Mouse (Mus musculus) hindbrain, embryonic 13.5 days (tissue): Measurements from ENCODE around the gene Llgl2. TPM values are rescaled to one million over a fixed set of nuclear protein-coding genes. Genes with fewer than 3 reads are reported as not detected.

ENCODE experiments used
- ATAC-seq: fragments of 200-750 bp; cut with Nextera tagmentation; 2 replicates; pipeline ENCODE4 v1.8.0; 2017; ENCODE audit warnings: moderate TSS enrichment; ENCODE audit not compliant: low FRiP score
- H3K27ac ChIP-seq: fragments of 300-500 bp; sonication (generic); 2 replicates; pipeline ENCODE4 v1.5.1; 2015; ENCODE audit warnings: inconsistent platforms, mild to moderate bottlenecking, moderate library complexity
- H3K27me3 ChIP-seq: fragments of 300-500 bp; sonication (generic); 2 replicates; pipeline ENCODE4 v1.6.1; 2015; ENCODE audit warnings: mild to moderate bottlenecking, inconsistent platforms
- H3K36me3 ChIP-seq: fragments of 300-500 bp; sonication (generic); 2 replicates; pipeline ENCODE4 v1.6.1; 2015; ENCODE audit warnings: mild to moderate bottlenecking, inconsistent platforms
- H3K4me1 ChIP-seq: fragments of 300-500 bp; sonication (generic); replicated peaks from 2 replicates; pipeline ENCODE4 v1.6.1; 2015; ENCODE audit warnings: inconsistent platforms
- H3K4me2 ChIP-seq: fragments of 300-500 bp; sonication (generic); 2 replicates; pipeline ENCODE4 v1.6.1; 2015; ENCODE audit warnings: inconsistent platforms, mild to moderate bottlenecking, moderate library complexity
- H3K4me3 ChIP-seq: fragments of 300-500 bp; sonication (generic); 2 replicates; pipeline ENCODE4 v1.5.1; 2015; ENCODE audit warnings: mild to moderate bottlenecking, inconsistent platforms
- H3K9ac ChIP-seq: fragments of 300-500 bp; sonication (generic); 2 replicates; pipeline ENCODE4 v1.6.1; 2015; ENCODE audit warnings: mild to moderate bottlenecking, inconsistent platforms
- H3K9me3 ChIP-seq: fragments of 300-500 bp; sonication (generic); 2 replicates; pipeline ENCODE4 v1.6.1; 2016; ENCODE audit warnings: inconsistent platforms
- WGBS: fragments of 180-500 bp; shearing (Covaris S2); methylation state at CpG from one replicate; pipeline ENCODE4 v1.1.7; 2015; 5-methylcytosine and 5-hydroxymethylcytosine counted together
- polyA plus RNA-seq: library from polyadenylated mRNA; unstranded; fragments of >200 nt; fragmentation: Nextera tagmentation; extraction: Ambion mirVana; gene quantifications from 2 replicates; pipeline ENCODE4 v1.2.1, GENCODE M21; 2015

The Llgl2 gene
- polyA plus RNA-seq, result 1.00 and 2.2 TPM in 2 replicates

GRCm38 (mm10) chr11:115823774-115824740 is at the start of gene Llgl2:
Gene Llgl2 (plus strand): TSS chr11:115824049.
- H3K4me3 ChIP-seq, result peak within 1 kb of the TSS; percentile 57
- peak within 1 kb of the TSS; percentile 96 for H3K4me2 ChIP-seq
- H3K36me3 ChIP-seq, result peaks cover 37% of the 10 kb centered on the region
- WGBS, result under 1% methylated on average over 87 of the region's 87 CpGs
- ATAC-seq, result peak; percentile 89
- peaks cover 17% of the 10 kb centered on the region for H3K4me1 ChIP-seq
- no peaks in the 10 kb centered on the region for H3K9me3 ChIP-seq
- H3K27me3 ChIP-seq, result peaks cover 68% of the 10 kb centered on the region
- H3K27ac ChIP-seq, result no peak within 1 kb of the TSS
- H3K9ac ChIP-seq, result peak within 1 kb of the TSS; percentile 65

GRCm38 (mm10) chr11:115774653-115775052 is 49.2 kb upstream of the Llgl2 start:
- Histone ChIP-seq H3K4me3 (no peak overlapping the region), H3K36me3 (no peaks in the 10 kb centered on the region), H3K27ac (no peak overlapping the region), H3K4me1 (peaks cover 47% of the 10 kb centered on the region), H3K9me3 (no peaks in the 10 kb centered on the region), H3K9ac (no peak overlapping the region), H3K27me3 (no peaks in the 10 kb centered on the region), H3K4me2 (no peak overlapping the region)
- WGBS, result 75% methylated on average over 4 of the region's 4 CpGs
- no peak for ATAC-seq

GRCm38 (mm10) chr11:115775821-115776665 is 47.8 kb upstream of the Llgl2 start:
- Histone ChIP-seq H3K4me1 (peaks cover 55% of the 10 kb centered on the region), H3K36me3 (no peaks in the 10 kb centered on the region), H3K9me3 (no peaks in the 10 kb centered on the region), H3K4me2 (0 out of 2 replicates have a peak overlapping the region, but pooled peaks have one; percentile 6), H3K9ac (peak overlapping the region; percentile 43; the same call in 1 of the 2 replicates), H3K4me3 (no peak overlapping the region), H3K27ac (peak overlapping the region; percentile 35; the same call in 1 of the 2 replicates), H3K27me3 (no peaks in the 10 kb centered on the region)
- 35% methylated on average over 18 of the region's 18 CpGs for WGBS
- ATAC-seq, result no peak

GRCm38 (mm10) chr11:115776954-115777353 is 46.9 kb upstream of the Llgl2 start:
- H3K4me1 ChIP-seq, result peaks cover 64% of the 10 kb centered on the region

GRCm38 (mm10) chr11:115777487-115778335 is 46.1 kb upstream of the Llgl2 start:
- H3K27ac ChIP-seq, result no peak overlapping the region
- H3K9me3 ChIP-seq, result no peaks in the 10 kb centered on the region
- no peaks in the 10 kb centered on the region for H3K27me3 ChIP-seq
- no peak overlapping the region for H3K4me3 ChIP-seq
- WGBS, result 80% methylated on average over 17 of the region's 17 CpGs
- H3K9ac ChIP-seq, result no peak overlapping the region
- no peak overlapping the region for H3K4me2 ChIP-seq
- peaks cover 72% of the 10 kb centered on the region for H3K4me1 ChIP-seq
- no peaks in the 10 kb centered on the region for H3K36me3 ChIP-seq
- no peak for ATAC-seq

More at GRCm38 (mm10) chr11:115776954-115777353, 46.9 kb upstream of the Llgl2 start:
- WGBS, result 52% methylated on average over 9 of the region's 9 CpGs
- H3K4me3 ChIP-seq, result no peak overlapping the region
- no peaks in the 10 kb centered on the region for H3K27me3 ChIP-seq
- H3K4me2 ChIP-seq, result no peak overlapping the region
- no peak for ATAC-seq
- no peaks in the 10 kb centered on the region for H3K36me3 ChIP-seq
- H3K9me3 ChIP-seq, result no peaks in the 10 kb centered on the region
- no peak overlapping the region for H3K27ac ChIP-seq
- no peak overlapping the region for H3K9ac ChIP-seq

GRCm38 (mm10) chr11:115779038-115779571 is 44.7 kb upstream of the Llgl2 start:
- 2% methylated on average over 9 of the region's 9 CpGs for WGBS
- Histone ChIP-seq H3K4me1 (peaks cover 84% of the 10 kb centered on the region), H3K27me3 (no peaks in the 10 kb centered on the region), H3K9me3 (no peaks in the 10 kb centered on the region), H3K9ac (peak overlapping the region; percentile 21; the same call in 1 of the 2 replicates), H3K4me2 (peak overlapping the region; percentile 50), H3K4me3 (no peak overlapping the region), H3K36me3 (no peaks in the 10 kb centered on the region), H3K27ac (peak overlapping the region; percentile 88)
- ATAC-seq, result peak; percentile 74

GRCm38 (mm10) chr11:115780141-115781070 is 43.4 kb upstream of the Llgl2 start:
- peak overlapping the region; percentile 65 for H3K9ac ChIP-seq
- peaks cover 87% of the 10 kb centered on the region for H3K4me1 ChIP-seq
- WGBS, result 7% methylated on average over 20 of the region's 20 CpGs
- no peaks in the 10 kb centered on the region for H3K9me3 ChIP-seq
- no peaks in the 10 kb centered on the region for H3K27me3 ChIP-seq
- H3K4me3 ChIP-seq, result peak overlapping the region; percentile 23
- ATAC-seq, result peak; percentile 74
- H3K27ac ChIP-seq, result peak overlapping the region; percentile 88
- peaks cover 1% of the 10 kb centered on the region; the same call in 1 of the 2 replicates for H3K36me3 ChIP-seq
- peak overlapping the region; percentile 50 for H3K4me2 ChIP-seq

GRCm38 (mm10) chr11:115786473-115786872 is 37.4 kb upstream of the Llgl2 start:
- peak overlapping the region; percentile 52 for H3K27ac ChIP-seq
- WGBS, result 61% methylated on average over 6 of the region's 6 CpGs
- no peak overlapping the region for H3K4me3 ChIP-seq
- H3K27me3 ChIP-seq, result no peaks in the 10 kb centered on the region
- ATAC-seq, result no peak
- no peak overlapping the region for H3K4me2 ChIP-seq
- H3K9me3 ChIP-seq, result no peaks in the 10 kb centered on the region
- H3K36me3 ChIP-seq, result peaks cover 50% of the 10 kb centered on the region
- 0 out of 2 replicates have a peak overlapping the region, but pooled peaks have one; percentile 39 for H3K9ac ChIP-seq
- peaks cover 51% of the 10 kb centered on the region for H3K4me1 ChIP-seq

GRCm38 (mm10) chr11:115789787-115790186 is 34.1 kb upstream of the Llgl2 start:
- Histone ChIP-seq H3K4me3 (no peak overlapping the region), H3K27ac (no peak overlapping the region), H3K36me3 (peaks cover 83% of the 10 kb centered on the region), H3K27me3 (no peaks in the 10 kb centered on the region), H3K9ac (no peak overlapping the region), H3K4me1 (peaks cover 25% of the 10 kb centered on the region), H3K4me2 (no peak overlapping the region), H3K9me3 (no peaks in the 10 kb centered on the region)
- WGBS, result 85% methylated on average over 7 of the region's 7 CpGs
- ATAC-seq, result no peak

GRCm38 (mm10) chr11:115791919-115792318 is 31.9 kb upstream of the Llgl2 start:
- Histone ChIP-seq H3K27me3 (no peaks in the 10 kb centered on the region), H3K4me2 (no peak overlapping the region), H3K4me1 (peaks cover 3% of the 10 kb centered on the region), H3K9ac (no peak overlapping the region), H3K9me3 (no peaks in the 10 kb centered on the region), H3K27ac (no peak overlapping the region), H3K4me3 (no peak overlapping the region), H3K36me3 (peaks cover 94% of the 10 kb centered on the region)
- WGBS, result 96% methylated on average over 16 of the region's 16 CpGs
- ATAC-seq, result no peak
